Mouse (Mus musculus) stomach, embryonic 16.5 days (tissue): ENCODE results near the gene Lamtor5. TPM values are rescaled to one million over a fixed set of nuclear protein-coding genes. Genes with fewer than 3 reads are reported as not detected.

Experiments
- ATAC-seq: fragments of 200-750 bp; cut with Nextera tagmentation; 2 replicates; pipeline ENCODE4 v1.8.0; 2017; ENCODE audit warnings: moderate number of reproducible peaks, moderate TSS enrichment; ENCODE audit not compliant: insufficient read depth, low FRiP score
- H3K27ac ChIP-seq: fragments of 300-500 bp; sonication (generic); 2 replicates; pipeline ENCODE4 v1.5.1; 2014; ENCODE audit warnings: low read length
- H3K27me3 ChIP-seq: fragments of 300-500 bp; sonication (generic); 2 replicates; pipeline ENCODE4 v1.6.1; 2014; ENCODE audit warnings: low read length, control low read depth, mixed read lengths; ENCODE audit not compliant: control insufficient read depth, insufficient read depth
- H3K36me3 ChIP-seq: fragments of 300-500 bp; sonication (generic); 2 replicates; pipeline ENCODE4 v1.6.1; 2014; ENCODE audit warnings: low read length; ENCODE audit not compliant: control insufficient read depth, insufficient read depth
- H3K4me1 ChIP-seq: fragments of 300-500 bp; sonication (generic); 2 replicates; pipeline ENCODE4 v1.6.1; 2014; ENCODE audit warnings: low read length, control low read depth, mixed read lengths; ENCODE audit not compliant: control insufficient read depth, insufficient read depth
- H3K4me2 ChIP-seq: fragments of 300-500 bp; sonication (generic); 2 replicates; pipeline ENCODE4 v1.6.1; 2014; ENCODE audit warnings: low read depth, low read length, mixed read lengths
- H3K4me3 ChIP-seq: fragments of 300-500 bp; sonication (generic); replicated peaks from 2 replicates; pipeline ENCODE4 v1.5.1; 2014; ENCODE audit warnings: mild to moderate bottlenecking, low read length
- H3K9ac ChIP-seq: fragments of 300-500 bp; sonication (generic); 2 replicates; pipeline ENCODE4 v1.6.1; 2014; ENCODE audit warnings: low read length
- H3K9me3 ChIP-seq: fragments of 300-500 bp; sonication (generic); replicated peaks from 2 replicates; pipeline ENCODE4 v1.6.1; 2016; ENCODE audit warnings: low read length, control low read depth; ENCODE audit not compliant: control insufficient read depth
- WGBS: fragments of 180-500 bp; shearing (Covaris S2); extraction: QIAGEN DNeasy Blood & Tissue Kit; methylation state at CpG from one replicate; pipeline ENCODE4 v1.1.7; 2014; 5-methylcytosine and 5-hydroxymethylcytosine counted together
- polyA plus RNA-seq: library from polyadenylated mRNA; unstranded; fragments of >200 nt; fragmentation: Nextera tagmentation; extraction: Ambion mirVana; gene quantifications from 2 replicates; pipeline ENCODE4 v1.2.1, GENCODE M21; 2015

Lamtor5 gene
- polyA plus RNA-seq, 1 experiment from 2014 or later: 175 TPM

DNA sequence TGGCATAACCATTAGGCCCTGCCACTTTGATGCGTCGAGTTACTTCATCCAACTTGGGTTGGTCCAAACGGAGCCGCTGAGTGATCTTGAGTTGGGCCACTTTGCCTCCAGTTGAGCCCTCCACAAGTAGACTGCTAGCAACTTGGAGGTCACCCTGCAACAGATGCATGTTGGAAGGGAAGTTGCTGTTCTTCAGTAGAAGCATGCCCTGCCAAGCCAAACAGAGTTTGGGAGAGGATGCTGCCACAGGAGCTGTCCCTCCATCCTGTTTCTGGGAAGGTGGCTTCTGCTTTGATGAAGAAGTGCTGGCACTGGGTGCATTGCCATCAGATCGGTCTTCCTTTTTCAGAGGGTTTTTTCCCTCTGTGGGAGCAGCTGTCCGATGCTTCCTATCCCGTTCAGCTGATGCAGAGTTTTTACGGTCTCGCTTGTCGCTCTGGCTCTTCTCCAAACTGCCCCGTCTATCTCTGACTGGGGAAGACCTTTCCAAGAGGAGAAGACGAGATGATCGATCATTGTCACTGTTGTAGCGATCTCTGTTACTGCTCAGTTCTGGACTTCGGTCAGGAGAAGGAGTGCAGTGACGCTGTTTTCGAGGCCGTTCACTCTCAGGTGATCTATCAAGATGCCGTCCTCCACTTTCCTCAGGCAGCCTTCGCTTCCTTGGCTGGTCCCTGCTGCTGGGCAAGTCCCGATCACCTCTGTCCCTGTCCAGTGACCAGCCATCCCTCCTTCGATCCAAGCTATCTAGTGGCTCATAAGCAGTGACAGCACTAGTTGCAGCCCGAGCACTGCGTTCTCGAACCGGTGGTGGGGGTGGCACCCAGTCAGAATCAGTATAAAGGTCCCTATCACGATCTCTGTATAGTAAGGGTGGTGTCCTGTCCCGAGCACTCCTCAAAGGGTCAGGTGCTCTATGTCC is 52.1 kb downstream of the Lamtor5 start:
- Histone ChIP-seq H3K4me1 (peaks cover 19% of the 10 kb centered on the region), H3K4me3 (peak overlapping the region; percentile 99), H3K4me2 (peak overlapping the region; percentile 83), H3K36me3 (peaks cover 4% of the 10 kb centered on the region; the same call in 1 of the 2 replicates), H3K9ac (peak overlapping the region; percentile 90), H3K27me3 (no peaks in the 10 kb centered on the region), H3K27ac (no peak overlapping the region), H3K9me3 (no peaks in the 10 kb centered on the region)
- no peak for ATAC-seq
- 45% methylated on average over 28 of the region's 28 CpGs for WGBS

DNA sequence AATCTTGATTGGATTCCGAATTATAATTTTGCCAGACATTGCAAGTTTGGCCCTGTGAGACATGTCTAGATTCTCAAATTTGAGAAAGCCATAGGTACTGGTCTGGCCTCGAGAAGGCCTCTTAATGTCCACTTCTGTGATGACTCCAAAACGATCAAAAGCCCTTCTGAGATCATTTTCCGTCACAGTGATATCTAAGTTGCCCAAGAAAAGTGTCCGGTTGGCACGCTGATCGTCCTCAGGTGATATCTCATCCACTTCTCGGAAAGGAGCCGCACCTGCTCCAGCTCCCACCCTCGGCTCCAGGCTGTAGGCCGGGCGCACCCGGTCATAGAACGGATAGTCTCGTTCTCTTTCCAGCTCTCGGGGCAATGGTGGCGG is 53.1 kb downstream of the Lamtor5 start:
- peaks cover 19% of the 10 kb centered on the region for H3K4me1 ChIP-seq
- H3K4me2 ChIP-seq: peak overlapping the region; percentile 83
- WGBS: 13% methylated on average over 17 of the region's 17 CpGs
- no peaks in the 10 kb centered on the region for H3K9me3 ChIP-seq
- peak overlapping the region; percentile 90 for H3K9ac ChIP-seq
- no peaks in the 10 kb centered on the region for H3K36me3 ChIP-seq
- no peak for ATAC-seq
- H3K27ac ChIP-seq: 0 out of 2 replicates have a peak overlapping the region, but pooled peaks have one; percentile 94
- peak overlapping the region; percentile 99 for H3K4me3 ChIP-seq
- H3K27me3 ChIP-seq: no peaks in the 10 kb centered on the region

DNA sequence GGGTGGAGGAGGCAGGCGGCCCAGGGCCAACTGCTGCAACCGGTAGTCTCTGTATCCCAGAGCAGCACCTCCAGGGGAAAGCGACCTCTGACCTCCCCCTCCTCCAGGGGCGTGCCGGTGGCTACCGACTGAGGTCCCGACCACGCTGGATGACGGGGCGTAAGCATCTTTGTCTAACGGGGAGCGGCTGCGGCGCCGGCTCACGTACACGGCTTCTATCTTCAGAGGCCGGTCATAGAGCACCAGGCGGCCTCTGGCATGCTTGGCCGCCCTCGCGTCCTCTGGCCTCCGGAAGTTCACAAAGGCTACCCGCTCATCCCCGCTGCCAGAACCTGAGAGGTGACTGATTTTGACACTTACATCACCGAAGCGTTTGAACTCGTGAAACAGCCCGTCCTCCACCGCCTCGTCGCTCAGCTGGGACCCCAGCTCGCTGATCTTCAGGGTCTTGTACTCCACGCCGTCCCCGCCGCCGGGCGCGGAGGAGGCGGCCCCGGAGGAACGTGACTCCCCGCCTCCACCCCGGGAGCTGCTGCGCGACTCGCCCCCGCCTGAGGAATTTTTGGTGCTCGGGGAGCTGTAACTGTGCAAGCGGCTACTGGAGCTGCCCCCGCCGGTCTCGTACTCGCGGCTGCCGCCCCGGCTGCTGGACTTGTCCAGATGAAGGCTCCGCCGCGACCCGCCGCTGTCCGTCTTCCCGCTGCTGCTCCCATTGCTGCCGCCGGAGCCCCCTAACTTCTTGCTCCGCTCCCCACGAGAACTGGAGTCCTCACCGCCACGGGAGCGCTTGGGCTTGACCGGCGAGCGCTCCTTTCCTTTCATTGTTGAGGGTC is 53.7 kb downstream of the Lamtor5 start:
- Histone ChIP-seq H3K4me3 (peak overlapping the region; percentile 99), H3K36me3 (no peaks in the 10 kb centered on the region), H3K4me2 (peak overlapping the region; percentile 83), H3K4me1 (peaks cover 19% of the 10 kb centered on the region), H3K9me3 (no peaks in the 10 kb centered on the region), H3K9ac (peak overlapping the region; percentile 90), H3K27ac (peak overlapping the region; percentile 94), H3K27me3 (no peaks in the 10 kb centered on the region)
- under 1% methylated on average over 75 of the region's 75 CpGs for WGBS
- ATAC-seq: no peak

DNA sequence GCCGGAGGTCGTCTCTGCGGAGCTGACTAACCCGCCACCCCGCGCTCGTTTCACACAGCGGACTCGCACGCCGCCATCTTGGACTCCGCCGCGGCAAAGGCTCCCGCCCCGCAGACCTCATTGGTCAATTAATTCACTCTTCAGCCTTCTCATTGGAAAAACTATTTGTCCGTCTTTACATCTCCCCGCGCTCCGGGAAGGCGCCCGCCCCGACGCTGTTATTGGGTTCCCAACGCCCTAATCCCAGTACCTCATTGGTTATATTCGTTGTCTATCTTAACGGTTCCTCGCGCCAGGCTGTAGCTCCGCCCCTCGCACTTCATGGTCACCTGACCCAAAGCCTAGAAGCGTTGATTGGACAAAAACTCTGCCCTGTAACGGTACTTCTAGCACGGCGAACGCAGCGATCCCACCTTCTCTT is 54.3 kb downstream of the Lamtor5 start:
- peak; percentile 96 for ATAC-seq
- Histone ChIP-seq H3K36me3 (no peaks in the 10 kb centered on the region), H3K4me1 (peaks cover 19% of the 10 kb centered on the region), H3K27ac (peak overlapping the region; percentile 98), H3K4me3 (peak overlapping the region; percentile 99), H3K9ac (peak overlapping the region; percentile 93), H3K27me3 (no peaks in the 10 kb centered on the region), H3K4me2 (peak overlapping the region; percentile 29; the same call in 1 of the 2 replicates), H3K9me3 (no peaks in the 10 kb centered on the region)
- under 1% methylated on average over 37 of the region's 37 CpGs for WGBS

Other genes with a start within 250 kb of the Lamtor5 start
- gene Kcna3, start 242.7 kb upstream of the Lamtor5 start, polyA plus RNA-seq: 0.56 and 0.70 TPM in 2 replicates
- gene Kcna2, start 177.7 kb upstream of the Lamtor5 start, polyA plus RNA-seq: 0.12 and 0.14 TPM in 2 replicates
- gene Kcna10, start 95.8 kb upstream of the Lamtor5 start, polyA plus RNA-seq: not detected in 2 replicates
- 7,568 and 11,997 TPM in 2 replicates for gene Cym, start 57.1 kb upstream of the Lamtor5 start, polyA plus RNA-seq
- 1.5 and 3.3 TPM in 2 replicates for gene A630076J17Rik, start 48.2 kb upstream of the Lamtor5 start, polyA plus RNA-seq
- gene Prok1, start 39.2 kb upstream of the Lamtor5 start, polyA plus RNA-seq: 0.15 and 0.20 TPM in 2 replicates
- gene Slc16a4, start 12.4 kb downstream of the Lamtor5 start, polyA plus RNA-seq: 2.2 and 2.6 TPM in 2 replicates
- gene Rbm15, start 54.8 kb downstream of the Lamtor5 start, polyA plus RNA-seq: 11.0 and 12.3 TPM in 2 replicates
- gene Kcnc4, start 180.7 kb downstream of the Lamtor5 start, polyA plus RNA-seq: 0.14 TPM in 1 of 2 replicates, not detected in the other
- 2.1 and 2.2 TPM in 2 replicates for gene Slc6a17, start 239.2 kb downstream of the Lamtor5 start, polyA plus RNA-seq